Mouse (Mus musculus) B cell, adult 67 days (primary cell): ENCODE results near the gene Ddn. TPM values are rescaled to one million over a fixed set of nuclear protein-coding genes. Genes with fewer than 3 reads are reported as not detected.

ENCODE experiments used
- total RNA-seq, 2 experiments: library from RNA; stranded (reverse); gene quantifications; 4 replicates each; pipeline ENCODE4 v1.2.4; 2023

Ddn gene
- under 1 TPM; 0.23 to 0.30 TPM for total RNA-seq

DNA sequence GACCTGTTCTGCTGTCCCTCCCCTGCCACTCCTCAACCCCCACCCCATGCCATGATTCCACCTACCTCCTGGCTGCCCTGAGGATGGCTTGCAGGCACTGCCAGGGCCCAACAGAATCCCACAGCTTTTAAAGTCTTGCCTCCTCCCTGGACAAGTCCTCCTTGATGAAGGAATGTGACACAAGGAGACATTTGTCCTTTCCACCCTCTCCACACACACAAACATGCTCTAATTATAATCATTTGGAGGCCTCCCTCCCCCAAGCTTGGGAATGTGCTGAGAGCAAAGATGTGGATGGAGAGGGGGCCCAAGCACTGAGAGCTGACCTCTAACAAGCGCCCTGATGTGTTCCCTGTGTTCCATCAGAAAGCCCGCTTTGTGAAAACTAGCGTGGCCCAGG, at the start of gene Ddn:
Gene Ddn, minus strand, starts transcription at position 101 of the 400 bp plus-strand sequence.

DNA sequence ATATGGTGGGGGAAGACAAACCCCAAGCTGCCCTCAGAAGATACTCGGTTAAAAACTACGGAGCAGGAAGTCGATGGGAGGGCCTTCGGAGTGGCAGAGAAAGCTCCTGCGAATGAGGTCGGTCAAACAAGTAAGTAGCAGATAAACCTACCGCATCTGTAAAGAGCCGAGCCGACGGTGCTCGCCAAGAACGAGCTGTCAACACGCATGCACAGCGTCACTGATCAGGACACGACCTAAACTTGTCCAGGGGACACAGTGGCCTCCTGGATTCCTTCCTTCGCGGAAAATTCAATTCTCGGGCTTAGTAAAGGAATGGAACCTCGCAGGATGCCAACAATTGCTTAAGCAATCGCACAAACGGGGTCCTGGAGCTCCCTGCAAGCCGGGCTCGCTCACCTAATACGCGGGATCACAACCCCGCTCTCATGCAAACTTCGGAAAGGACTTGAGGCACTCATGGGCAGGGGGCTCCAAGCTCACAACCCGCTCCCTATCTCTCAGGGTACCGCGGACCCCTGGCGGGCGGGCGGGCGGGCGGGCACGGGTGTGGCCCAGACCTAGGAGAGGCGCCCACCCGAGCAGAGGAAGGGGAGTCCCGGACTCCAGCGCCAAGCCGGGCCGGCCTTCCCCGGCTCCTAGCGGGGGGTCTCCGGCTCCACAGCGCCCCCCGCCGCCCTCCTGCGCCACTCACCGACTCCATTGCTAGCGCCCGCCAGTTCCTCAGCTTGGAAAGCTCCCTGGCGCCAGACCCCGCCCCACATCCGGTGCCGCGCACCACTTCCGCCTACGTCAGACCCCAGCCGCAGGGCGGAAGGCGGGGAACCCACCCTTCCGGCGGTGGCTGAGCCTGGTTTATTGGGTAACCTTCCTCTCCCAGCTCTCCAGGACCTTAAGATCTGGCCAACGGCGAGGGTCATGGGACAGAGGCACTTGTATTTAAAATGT, 21.7 kb upstream of the Ddn start, which contains the start of gene Prkag1:
Gene Prkag1, minus strand, starts transcription at position 786 of the 948 bp plus-strand sequence.

DNA sequence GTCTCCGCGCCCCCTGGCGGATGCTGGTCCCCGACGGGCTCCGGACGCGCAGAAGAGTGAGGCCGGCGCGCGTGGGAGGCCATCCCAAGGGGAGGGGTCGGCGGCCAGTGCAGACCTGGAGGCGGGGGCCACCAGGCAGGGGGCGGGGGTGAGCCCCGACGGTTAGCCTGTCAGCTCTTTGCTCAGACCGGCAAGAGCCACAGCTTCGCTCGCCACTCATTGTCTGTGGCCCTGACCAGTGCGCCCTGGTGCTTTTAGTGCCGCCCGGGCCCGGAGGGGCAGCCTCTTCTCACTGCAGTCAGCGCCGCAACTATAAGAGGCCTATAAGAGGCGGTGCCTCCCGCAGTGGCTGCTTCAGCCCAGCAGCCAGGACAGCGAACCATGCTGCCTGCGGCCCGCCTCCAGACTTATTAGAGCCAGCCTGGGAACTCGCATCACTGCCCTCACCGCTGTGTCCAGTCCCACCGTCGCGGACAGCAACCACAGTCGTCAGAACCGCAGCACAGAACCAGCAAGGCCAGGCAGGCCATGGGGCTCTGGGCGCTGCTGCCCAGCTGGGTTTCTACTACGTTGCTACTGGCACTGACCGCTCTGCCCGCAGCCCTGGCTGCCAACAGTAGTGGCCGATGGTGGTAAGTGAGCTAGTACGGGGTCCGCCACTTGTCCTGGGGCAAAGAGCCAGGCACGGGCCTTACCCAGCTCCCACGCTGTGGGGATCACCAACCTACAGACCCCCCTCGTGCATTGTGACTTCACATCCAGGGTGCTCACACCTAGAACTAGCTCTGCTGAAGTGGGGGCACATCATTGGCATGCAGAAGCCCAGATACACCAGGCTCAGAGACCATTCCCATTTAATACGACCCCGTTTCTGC, 19.4 kb downstream of the Ddn start, which contains the start of gene Wnt1:
Gene Wnt1, plus strand, starts transcription at position 197 of the 875 bp plus-strand sequence.

DNA sequence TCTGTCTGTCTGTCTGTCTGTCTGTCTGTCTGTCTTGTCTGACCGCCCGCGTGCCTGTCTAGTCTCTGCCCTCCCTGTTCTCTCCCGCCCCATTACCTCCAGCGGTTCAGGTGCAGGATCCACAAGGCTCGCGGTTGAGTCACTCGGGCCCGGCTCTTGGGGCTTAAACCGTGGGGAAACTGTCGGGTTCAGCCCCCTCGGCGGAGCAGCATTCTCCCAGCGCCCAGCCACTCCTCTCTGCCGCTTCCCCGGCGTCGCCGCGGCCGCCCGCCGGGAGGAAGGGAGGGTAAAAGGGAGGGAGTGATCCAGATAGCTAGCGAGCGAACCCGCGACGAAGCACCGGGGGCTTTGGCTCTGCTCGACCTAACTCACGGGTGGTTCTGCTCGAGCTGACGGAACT, 31.5 kb downstream of the Ddn start, which contains the start of gene Wnt10b:
Gene Wnt10b, minus strand, starts transcription at position 389 of the 400 bp plus-strand sequence.

DNA sequence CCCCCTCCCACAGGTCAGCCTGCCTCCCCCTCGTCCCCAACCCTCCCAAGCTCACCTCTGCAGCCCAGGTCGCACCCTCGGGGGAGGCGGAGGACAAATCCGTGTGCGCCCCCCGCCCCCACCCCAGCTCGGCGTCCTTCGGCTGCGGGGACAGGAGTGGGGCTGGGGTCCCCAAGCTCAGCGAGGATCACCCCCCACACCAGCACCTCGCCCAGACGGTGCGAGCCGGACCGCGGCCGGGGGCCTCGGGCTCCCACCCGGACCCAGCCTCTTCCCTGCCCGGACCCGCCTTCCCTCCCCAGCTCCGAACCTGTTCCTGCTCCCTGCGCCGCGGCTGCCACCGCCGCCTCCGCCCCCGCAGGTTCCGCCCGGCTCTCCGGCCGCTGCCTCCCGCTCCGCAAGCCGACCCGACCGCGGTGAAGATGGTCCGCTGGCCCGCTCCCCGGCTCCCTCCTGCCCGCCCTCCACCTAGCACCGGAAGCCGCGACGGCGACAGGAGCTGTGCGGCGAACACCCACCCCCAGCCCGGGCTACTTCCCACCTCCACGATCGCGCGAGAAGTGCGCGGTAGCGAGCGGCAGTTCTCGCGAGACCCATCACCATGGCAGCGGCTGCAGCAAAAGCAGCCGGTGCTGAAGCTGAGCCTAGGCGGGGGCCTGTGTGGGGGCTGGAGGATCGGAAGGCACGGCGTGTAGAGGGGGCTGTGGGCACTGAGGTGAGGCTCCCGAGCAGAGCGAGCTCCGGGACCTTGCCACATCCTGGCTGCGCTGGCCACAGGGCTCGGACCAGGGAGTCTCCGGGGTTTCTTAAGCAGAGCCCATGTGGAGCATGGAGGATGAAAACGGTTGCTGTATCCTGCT, 46.4 kb downstream of the Ddn start, which contains the start of gene Arf3:
Gene Arf3, minus strand, starts transcription at position 545 of the 860 bp plus-strand sequence.

Other genes with a start within 250 kb of the Ddn start
- gene Ccnt1, start 238.6 kb downstream of the Ddn start, total RNA-seq = 100 to 1,000 TPM; 134 to 143 TPM
- not detected for gene 4930415O20Rik, start 238.5 kb downstream of the Ddn start, total RNA-seq
- gene Adcy6, start 199.4 kb downstream of the Ddn start, total RNA-seq = 1 to 10 TPM; 4.3 to 4.5 TPM
- not detected for gene Cacnb3, start 178.7 kb downstream of the Ddn start, total RNA-seq
- 100 to 1,000 TPM; 134 to 152 TPM for gene Ddx23, start 146.6 kb downstream of the Ddn start, total RNA-seq
- not detected for gene Rnd1, start 132.0 kb downstream of the Ddn start, total RNA-seq
- gene Ccdc65, start 101.3 kb downstream of the Ddn start, total RNA-seq = not detected
- 10 to 100 TPM; 24.6 to 26.6 TPM for gene Fkbp11, start 81.3 kb downstream of the Ddn start, total RNA-seq
- 10 to 100 TPM; 89.5 to 91.6 TPM for gene Arf3, start 46.3 kb downstream of the Ddn start, total RNA-seq
- gene Wnt10b, start 31.3 kb downstream of the Ddn start, total RNA-seq = under 1 TPM; 0.83 to 0.87 TPM
- gene Wnt1, start 19.6 kb downstream of the Ddn start, total RNA-seq = not detected
- 10 to 100 TPM; 76.9 to 79.0 TPM for gene Prkag1, start 22.0 kb upstream of the Ddn start, total RNA-seq
- gene Kmt2d, start 61.7 kb upstream of the Ddn start, total RNA-seq = 100 to 1,000 TPM; 192 to 206 TPM
- gene Rhebl1, start 85.0 kb upstream of the Ddn start, total RNA-seq = 10 to 100 TPM; 19.5 to 22.6 TPM
- gene Dhh, start 89.0 kb upstream of the Ddn start, total RNA-seq = under 1 TPM in 1 of 2 experiments, not detected in 1; 0.65 TPM
- gene Lmbr1l, start 108.7 kb upstream of the Ddn start, total RNA-seq = 100 to 1,000 TPM; 266 to 275 TPM
- 100 to 1,000 TPM; 145 to 154 TPM for gene Tuba1b, start 125.1 kb upstream of the Ddn start, total RNA-seq
- not detected for gene Gm49450, start 144.1 kb upstream of the Ddn start, total RNA-seq
- 100 to 1,000 TPM in 1 of 2 experiments, 10 to 100 TPM in 1; 83.7 to 117 TPM for gene Tuba1a, start 144.2 kb upstream of the Ddn start, total RNA-seq
- 10 to 100 TPM; 53.7 to 71.4 TPM for gene Tuba1c, start 220.4 kb upstream of the Ddn start, total RNA-seq
- gene Prph, start 245.7 kb upstream of the Ddn start, total RNA-seq = not detected